15 mouse cellular contexts compared by ENCODE assay signal in genomic region chr9:59271081-59271480, GRCm38 (mm10). TPM values are rescaled to one million over a fixed set of nuclear protein-coding genes. Genes with fewer than 3 reads are reported as not detected.
DNase-seq lines count a peak whose midpoint lies in the region; ATAC-seq and TF ChIP-seq lines count a peak whose summit lies in the region.
"Had no signal": no experiment of that assay in that cellular context is flagged by ENCODE, and none has a peak within 500 bp of the region (broad histone marks: within the 10 kb centered on the region; RNA-seq: fewer than 3 reads in every experiment).

No protein-coding gene starts in this region.

- no peaks in the 10 kb centered on the region for H3K27me3 ChIP-seq in heart, postnatal 0 days (ENCODE audit: control insufficient read depth, insufficient read depth, low read length)
- H3K27me3 ChIP-seq in stomach, embryonic 14.5 days (ENCODE audit: control insufficient read depth, insufficient read depth, low read length), result no peaks in the 10 kb centered on the region
- no peaks in the 10 kb centered on the region for H3K27me3 ChIP-seq in stomach, postnatal 0 days (ENCODE audit: control insufficient read depth, insufficient read depth, low read length)
- no peaks in the 10 kb centered on the region for H3K27me3 ChIP-seq in stomach, embryonic 16.5 days (ENCODE audit: control insufficient read depth, insufficient read depth, low read length)
- H3K27me3 ChIP-seq: embryonic facial prominence, embryonic 13.5 days; limb, embryonic 15.5 days; neural tube, embryonic 12.5 days had no signal

- DNase-seq in adrenal gland, adult 2 months, result peak; percentile 26
- DNase-seq in adrenal gland, postnatal 4 days (ENCODE audit: low spot score in 2 of 2), result no peak
- DNase-seq in heart, postnatal 0 days (ENCODE audit: low spot score), result no peak
- DNase-seq in heart, adult 18-20 months, result no peak
- DNase-seq in stomach, postnatal 0 days (ENCODE audit: low spot score), result no peak
- no peak for DNase-seq in left cerebral cortex, adult 11 months (ENCODE audit: low spot score)
- DNase-seq: cerebellum, adult 8-10 months; gastrocnemius, postnatal 10 days had no signal

- no peak for TF ChIP-seq EP300 in heart, postnatal 0 days (IDR thresholded peaks at IDR 0.05; ENCODE audit: low read depth)
- TF ChIP-seq EP300 in stomach, postnatal 0 days (optimal IDR thresholded peaks at IDR 0.05), result no peak

- H3K9ac ChIP-seq in heart, postnatal 0 days (replicated peaks; ENCODE audit: low read depth, low read length), result no peak overlapping the region
- H3K9ac ChIP-seq in stomach, embryonic 14.5 days (replicated peaks; ENCODE audit: low read depth, low read length), result no peak overlapping the region
- no peak overlapping the region for H3K9ac ChIP-seq in stomach, postnatal 0 days (ENCODE audit: low read length)
- no peak overlapping the region for H3K9ac ChIP-seq in stomach, embryonic 16.5 days (ENCODE audit: low read length)
- H3K9ac ChIP-seq: embryonic facial prominence, embryonic 13.5 days; limb, embryonic 15.5 days; neural tube, embryonic 12.5 days had no signal

- H3K9me3 ChIP-seq in heart, postnatal 0 days (replicated peaks; ENCODE audit: control insufficient read depth, low read length), result no peaks in the 10 kb centered on the region
- no peaks in the 10 kb centered on the region for H3K9me3 ChIP-seq in stomach, embryonic 14.5 days (ENCODE audit: control insufficient read depth, low read depth, low read length)
- no peaks in the 10 kb centered on the region for H3K9me3 ChIP-seq in stomach, postnatal 0 days (ENCODE audit: control insufficient read depth, low read length)
- no peaks in the 10 kb centered on the region for H3K9me3 ChIP-seq in stomach, embryonic 16.5 days (replicated peaks; ENCODE audit: control insufficient read depth, low read length)
- H3K9me3 ChIP-seq: embryonic facial prominence, embryonic 13.5 days; forebrain, embryonic 10.5 days; limb, embryonic 15.5 days; neural tube, embryonic 12.5 days had no signal

- H3K4me2 ChIP-seq in heart, postnatal 0 days (ENCODE audit: low read depth, low read length), result no peak overlapping the region
- H3K4me2 ChIP-seq in stomach, embryonic 14.5 days (replicated peaks; ENCODE audit: low read depth, low read length), result no peak overlapping the region
- H3K4me2 ChIP-seq in stomach, postnatal 0 days (replicated peaks; ENCODE audit: low read depth), result no peak overlapping the region
- H3K4me2 ChIP-seq in stomach, embryonic 16.5 days (ENCODE audit: low read depth, low read length), result no peak overlapping the region
- H3K4me2 ChIP-seq: embryonic facial prominence, embryonic 13.5 days; limb, embryonic 15.5 days; neural tube, embryonic 12.5 days had no signal

- WGBS in heart, postnatal 0 days, result 31% methylated on average over 4 of the region's 4 CpGs
- 12% methylated on average over 4 of the region's 4 CpGs for WGBS in stomach, embryonic 14.5 days
- 22% methylated on average over 4 of the region's 4 CpGs for WGBS in stomach, postnatal 0 days
- WGBS in stomach, embryonic 16.5 days, result 21% methylated on average over 4 of the region's 4 CpGs

- peak overlapping the region; percentile 66 for H3K27ac ChIP-seq in heart, postnatal 0 days (ENCODE audit: low read depth)
- H3K27ac ChIP-seq in stomach, embryonic 14.5 days (ENCODE audit: low read length), result peak overlapping the region; percentile 22; the same call in 1 of the 2 replicates
- no peak overlapping the region for H3K27ac ChIP-seq in stomach, postnatal 0 days (replicated peaks)
- peak overlapping the region; percentile 50 for H3K27ac ChIP-seq in stomach, embryonic 16.5 days (ENCODE audit: low read length)
- H3K27ac ChIP-seq: embryonic facial prominence, embryonic 13.5 days; limb, embryonic 15.5 days; neural tube, embryonic 12.5 days had no signal

- peaks cover 8% of the 10 kb centered on the region; the same call in 1 of the 2 replicates for H3K4me1 ChIP-seq in heart, postnatal 0 days (ENCODE audit: control insufficient read depth, insufficient read depth)
- H3K4me1 ChIP-seq in stomach, embryonic 14.5 days (ENCODE audit: control insufficient read depth, insufficient read depth, low read length), result 0 out of 2 replicates have a peak, but pooled peaks cover 3% of the 10 kb centered on the region
- no peaks in the 10 kb centered on the region for H3K4me1 ChIP-seq in stomach, postnatal 0 days (replicated peaks; ENCODE audit: control insufficient read depth, insufficient read depth)
- H3K4me1 ChIP-seq in stomach, embryonic 16.5 days (ENCODE audit: control insufficient read depth, insufficient read depth, low read length), result 0 out of 2 replicates have a peak, but pooled peaks cover 3% of the 10 kb centered on the region
- H3K4me1 ChIP-seq: embryonic facial prominence, embryonic 13.5 days had no signal

- H3K4me3 ChIP-seq in heart, postnatal 0 days (ENCODE audit: low read depth, low read length), result no peak overlapping the region
- H3K4me3 ChIP-seq in stomach, embryonic 14.5 days (ENCODE audit: low read depth, low read length), result no peak overlapping the region
- H3K4me3 ChIP-seq in stomach, postnatal 0 days (ENCODE audit: low read depth, low read length), result no peak overlapping the region
- H3K4me3 ChIP-seq in stomach, embryonic 16.5 days (replicated peaks; ENCODE audit: low read length), result no peak overlapping the region
- H3K4me3 ChIP-seq: embryonic facial prominence, embryonic 13.5 days; forebrain, embryonic 10.5 days; limb, embryonic 15.5 days; neural tube, embryonic 12.5 days had no signal

- H3K36me3 ChIP-seq in heart, postnatal 0 days (replicated peaks; ENCODE audit: control insufficient read depth, insufficient read depth, low read length), result no peaks in the 10 kb centered on the region
- H3K36me3 ChIP-seq in stomach, embryonic 14.5 days (ENCODE audit: control insufficient read depth, insufficient read depth, low read length), result no peaks in the 10 kb centered on the region
- H3K36me3 ChIP-seq in stomach, postnatal 0 days (ENCODE audit: control insufficient read depth, insufficient read depth, low read length), result no peaks in the 10 kb centered on the region
- no peaks in the 10 kb centered on the region for H3K36me3 ChIP-seq in stomach, embryonic 16.5 days (ENCODE audit: control insufficient read depth, insufficient read depth, low read length)
- H3K36me3 ChIP-seq: embryonic facial prominence, embryonic 13.5 days; forebrain, embryonic 10.5 days; limb, embryonic 15.5 days; neural tube, embryonic 12.5 days had no signal

- ATAC-seq in heart, postnatal 0 days (ENCODE audit: insufficient read depth, low read depth), result no peak
- no peak for ATAC-seq in stomach, embryonic 14.5 days (ENCODE audit: insufficient number of reproducible peaks, insufficient read depth, low FRiP score, low read depth)
- no peak for ATAC-seq in stomach, postnatal 0 days (ENCODE audit: low FRiP score, low TSS enrichment)
- no peak for ATAC-seq in stomach, embryonic 16.5 days (ENCODE audit: insufficient read depth, low FRiP score)
- ATAC-seq: inflammation-experienced regulatory T-cells, adult 6 months had no signal

- no peak for TF ChIP-seq CTCF in heart, postnatal 0 days (IDR thresholded peaks at IDR 0.05; ENCODE audit: low read depth)
- no peak for TF ChIP-seq CTCF in stomach, postnatal 0 days (IDR thresholded peaks at IDR 0.05; ENCODE audit: low read depth)

RNA-seq across cellular contexts. Expression of gene Adpgk, which starts 20.3 kb away (rescaled TPM):
- total RNA-seq in adrenal gland, adult 2 months (2021), result 10 to 100 TPM; 28.0 to 28.6 TPM
- polyA plus RNA-seq in adrenal gland, adult 2 months (2012; rRNA removed), result 25.2 and 25.8 TPM in 2 replicates
- total RNA-seq in adrenal gland, postnatal 4 days (2021), result 10 to 100 TPM; 26.8 to 27.9 TPM
- total RNA-seq in heart, postnatal 0 days (2014; rRNA removed; ENCODE audit: low replicate concordance), result 17.4 and 18.4 TPM in 2 replicates
- 10.1 and 11.1 TPM in 2 replicates for polyA plus RNA-seq in heart, postnatal 0 days (2015; fragmentation: Nextera tagmentation; extraction: Ambion mirVana)
- total RNA-seq in heart, adult 18-20 months (2021), result 1 to 10 TPM; 8.4 to 8.5 TPM
- 35.9 and 41.8 TPM in 2 replicates for polyA plus RNA-seq in stomach, embryonic 14.5 days (2014; fragmentation: Nextera tagmentation; extraction: Ambion mirVana)
- polyA plus RNA-seq in stomach, postnatal 0 days (2015; fragmentation: Nextera tagmentation; extraction: Ambion mirVana), result 14.8 and 16.0 TPM in 2 replicates
- polyA plus RNA-seq in stomach, embryonic 16.5 days (2015; fragmentation: Nextera tagmentation; extraction: Ambion mirVana), result 25.0 and 29.7 TPM in 2 replicates
